Mouse (Mus musculus): ENCODE data around the gene 1700016K19Rik. TPM values are rescaled to one million over a fixed set of nuclear protein-coding genes. Genes with fewer than 3 reads are reported as not detected.
A peak's percentile ranks its signal among the peaks of the same experiment; 100 is the strongest.

1700016K19Rik gene
- 0.93 and 1.7 TPM in 2 replicates for polyA plus RNA-seq (2015; fragmentation: Nextera tagmentation; extraction: Ambion mirVana)

DNA sequence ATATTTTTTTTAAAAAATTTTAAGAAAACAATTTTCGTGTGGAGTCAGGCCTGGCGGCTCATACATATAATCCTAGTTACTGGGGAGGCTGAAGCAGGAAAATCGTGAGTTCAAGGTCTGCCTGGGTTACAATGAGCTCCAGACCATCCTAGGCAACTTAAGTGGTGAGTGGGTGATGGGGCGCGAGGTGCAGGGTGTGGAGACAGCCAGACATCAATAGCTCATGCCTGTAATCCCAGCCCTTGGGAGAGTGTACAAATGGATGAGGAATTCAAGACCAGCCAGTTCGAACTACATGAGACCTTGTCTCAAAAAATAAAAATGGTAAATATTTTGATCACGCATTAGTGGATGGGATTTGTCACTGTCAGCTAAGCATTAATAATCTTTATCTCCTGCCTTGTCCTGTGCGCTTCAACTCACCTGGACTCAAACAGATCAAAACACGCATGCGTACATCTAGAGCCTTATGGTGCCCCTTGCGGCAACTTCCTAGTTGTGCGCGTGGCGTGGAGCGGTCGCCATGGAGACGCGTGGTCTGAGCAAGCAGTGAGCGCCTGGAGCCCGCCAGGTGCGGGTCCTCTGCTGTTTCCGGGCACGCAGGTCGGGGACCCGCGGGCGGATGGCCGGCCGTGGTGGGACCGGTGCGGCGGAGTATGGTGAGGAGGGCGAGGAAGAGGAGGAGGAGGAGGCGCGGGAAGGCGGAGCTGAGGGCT is at the start of gene 1700016K19Rik:
Gene 1700016K19Rik, plus strand, starts transcription at position 473 of the 716 bp plus-strand sequence.
- ATAC-seq (replicated peaks; ENCODE audit: extremely low read depth, insufficient read depth, low FRiP score): peak; percentile 69
- peak within 1 kb of the TSS; percentile 96 for H3K4me2 ChIP-seq (ENCODE audit: low read depth, low read length)
- no peaks in the 10 kb centered on the region for H3K36me3 ChIP-seq (ENCODE audit: control insufficient read depth, insufficient read depth)
- H3K27ac ChIP-seq (ENCODE audit: low read length): no peak within 1 kb of the TSS
- H3K4me1 ChIP-seq (ENCODE audit: control insufficient read depth, insufficient read depth, low read length): peaks cover 3% of the 10 kb centered on the region; the same call in 1 of the 2 replicates
- no peaks in the 10 kb centered on the region for H3K9me3 ChIP-seq (replicated peaks; ENCODE audit: control insufficient read depth, low read length)
- WGBS: 11% methylated on average over 36 of the region's 36 CpGs
- peaks cover 5% of the 10 kb centered on the region; the same call in 1 of the 2 replicates for H3K27me3 ChIP-seq (ENCODE audit: control insufficient read depth, insufficient read depth, low read length)
- peak within 1 kb of the TSS; percentile 73 for H3K4me3 ChIP-seq (ENCODE audit: low read length)
- peak within 1 kb of the TSS; percentile 61 for H3K9ac ChIP-seq (ENCODE audit: low read length)

DNA sequence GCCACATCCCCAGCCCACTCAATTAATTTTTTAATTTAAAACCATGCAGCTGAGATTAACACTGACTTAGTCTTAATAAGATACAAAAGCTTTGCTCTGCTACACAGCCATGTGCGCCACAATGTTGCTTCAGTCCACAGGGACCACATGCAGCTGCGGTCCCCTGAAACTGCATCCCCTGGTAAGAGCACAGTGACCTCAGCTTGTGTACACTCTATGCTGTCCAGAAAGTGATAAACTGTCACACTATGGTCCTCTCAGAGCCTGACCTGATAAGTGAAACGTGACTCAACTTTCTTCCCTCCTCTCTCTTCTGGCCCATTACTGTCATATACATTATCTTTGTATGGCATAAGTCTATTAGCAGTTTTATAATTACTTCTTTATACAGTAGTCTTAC is 49.3 kb upstream of the 1700016K19Rik start:
- 67% methylated on average over 3 of the region's 3 CpGs for WGBS
- Histone ChIP-seq H3K4me1 (ENCODE audit: control insufficient read depth, insufficient read depth, low read length) (peaks cover 21% of the 10 kb centered on the region), H3K9me3 (replicated peaks; ENCODE audit: control insufficient read depth, low read length) (no peaks in the 10 kb centered on the region), H3K27ac (ENCODE audit: low read length) (no peak overlapping the region), H3K4me2 (ENCODE audit: low read depth, low read length) (no peak overlapping the region), H3K4me3 (ENCODE audit: low read length) (no peak overlapping the region), H3K9ac (ENCODE audit: low read length) (no peak overlapping the region), H3K27me3 (ENCODE audit: control insufficient read depth, insufficient read depth, low read length) (no peaks in the 10 kb centered on the region), H3K36me3 (ENCODE audit: control insufficient read depth, insufficient read depth) (no peaks in the 10 kb centered on the region)
- no peak for ATAC-seq (replicated peaks; ENCODE audit: extremely low read depth, insufficient read depth, low FRiP score)

DNA sequence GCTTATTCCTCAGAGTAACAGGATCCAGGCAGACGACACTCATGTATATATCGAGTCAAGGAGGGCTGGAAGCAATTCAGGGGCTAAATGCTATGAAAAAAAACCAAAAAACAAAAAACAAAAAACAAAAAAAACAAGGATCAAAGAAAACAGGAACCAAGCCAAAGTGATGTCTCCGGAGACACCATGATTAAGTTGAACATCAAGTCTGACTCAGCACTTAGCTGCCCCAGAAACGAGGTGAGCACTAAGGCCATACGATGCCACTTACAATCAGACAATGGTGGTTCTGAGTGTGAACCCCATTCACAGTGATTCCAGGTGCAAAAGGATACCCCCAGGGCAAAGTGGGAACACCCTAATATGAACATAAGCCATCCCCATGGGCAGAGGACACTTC is 47.8 kb upstream of the 1700016K19Rik start:
- peaks cover 10% of the 10 kb centered on the region for H3K4me1 ChIP-seq (ENCODE audit: control insufficient read depth, insufficient read depth, low read length)
- H3K9ac ChIP-seq (ENCODE audit: low read length): no peak overlapping the region
- ATAC-seq (replicated peaks; ENCODE audit: extremely low read depth, insufficient read depth, low FRiP score): no peak
- no peak overlapping the region for H3K4me3 ChIP-seq (ENCODE audit: low read length)
- H3K9me3 ChIP-seq (replicated peaks; ENCODE audit: control insufficient read depth, low read length): no peaks in the 10 kb centered on the region
- 73% methylated on average over 5 of the region's 5 CpGs for WGBS
- H3K27ac ChIP-seq (ENCODE audit: low read length): no peak overlapping the region
- no peak overlapping the region for H3K4me2 ChIP-seq (ENCODE audit: low read depth, low read length)
- H3K36me3 ChIP-seq (ENCODE audit: control insufficient read depth, insufficient read depth): no peaks in the 10 kb centered on the region
- no peaks in the 10 kb centered on the region for H3K27me3 ChIP-seq (ENCODE audit: control insufficient read depth, insufficient read depth, low read length)

DNA sequence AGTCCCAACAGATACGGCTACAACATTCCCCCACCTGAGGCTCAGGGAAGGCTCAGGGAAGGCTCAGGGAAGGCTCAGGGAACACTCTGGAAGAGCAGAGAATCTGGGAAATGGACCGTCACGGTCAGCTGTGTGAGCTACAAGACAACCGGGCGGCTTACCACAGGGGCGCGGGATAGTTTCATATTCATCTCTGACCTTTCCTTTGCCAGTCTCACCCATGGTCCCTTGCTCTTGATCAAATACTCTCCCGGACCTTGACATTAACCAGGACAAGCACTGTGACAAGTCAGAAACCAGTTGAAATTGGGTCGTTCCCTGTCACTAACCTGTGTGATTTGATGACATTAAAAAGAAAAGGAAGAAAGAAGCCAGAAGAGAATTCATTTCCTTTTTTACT is 44.8 kb upstream of the 1700016K19Rik start:
- no peaks in the 10 kb centered on the region for H3K4me1 ChIP-seq (ENCODE audit: control insufficient read depth, insufficient read depth, low read length)
- no peak overlapping the region for H3K4me2 ChIP-seq (ENCODE audit: low read depth, low read length)
- H3K36me3 ChIP-seq (ENCODE audit: control insufficient read depth, insufficient read depth): no peaks in the 10 kb centered on the region
- no peak overlapping the region for H3K4me3 ChIP-seq (ENCODE audit: low read length)
- no peaks in the 10 kb centered on the region for H3K9me3 ChIP-seq (replicated peaks; ENCODE audit: control insufficient read depth, low read length)
- H3K27ac ChIP-seq (ENCODE audit: low read length): no peak overlapping the region
- no peak overlapping the region for H3K9ac ChIP-seq (ENCODE audit: low read length)
- 80% methylated on average over 9 of the region's 9 CpGs for WGBS
- H3K27me3 ChIP-seq (ENCODE audit: control insufficient read depth, insufficient read depth, low read length): no peaks in the 10 kb centered on the region
- no peak for ATAC-seq (replicated peaks; ENCODE audit: extremely low read depth, insufficient read depth, low FRiP score)

DNA sequence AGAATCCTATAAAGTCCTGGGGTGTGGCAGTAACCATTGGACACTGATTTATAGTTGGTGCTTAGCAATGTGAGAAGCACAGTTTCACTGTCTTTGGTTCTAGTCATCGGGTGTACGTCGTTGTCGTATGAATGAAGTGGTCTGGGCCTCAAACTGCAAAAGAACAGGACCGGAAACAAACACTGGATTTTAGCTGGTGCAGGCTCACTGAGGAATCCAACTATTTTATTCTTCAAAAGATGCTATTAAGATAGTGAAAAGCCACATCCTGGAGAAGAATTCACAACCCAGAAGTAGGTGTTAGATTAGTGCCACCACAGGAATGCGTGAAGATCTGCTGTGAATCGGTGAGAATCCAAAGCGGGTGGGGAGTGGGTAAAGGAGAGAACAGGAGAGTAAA is 43.1 kb upstream of the 1700016K19Rik start:
- Histone ChIP-seq H3K36me3 (ENCODE audit: control insufficient read depth, insufficient read depth) (no peaks in the 10 kb centered on the region), H3K27me3 (ENCODE audit: control insufficient read depth, insufficient read depth, low read length) (no peaks in the 10 kb centered on the region), H3K4me3 (ENCODE audit: low read length) (no peak overlapping the region), H3K27ac (ENCODE audit: low read length) (no peak overlapping the region), H3K9ac (ENCODE audit: low read length) (no peak overlapping the region), H3K4me2 (ENCODE audit: low read depth, low read length) (no peak overlapping the region), H3K9me3 (replicated peaks; ENCODE audit: control insufficient read depth, low read length) (no peaks in the 10 kb centered on the region), H3K4me1 (ENCODE audit: control insufficient read depth, insufficient read depth, low read length) (no peaks in the 10 kb centered on the region)
- WGBS: 69% methylated on average over 8 of the region's 8 CpGs
- ATAC-seq (replicated peaks; ENCODE audit: extremely low read depth, insufficient read depth, low FRiP score): no peak

DNA sequence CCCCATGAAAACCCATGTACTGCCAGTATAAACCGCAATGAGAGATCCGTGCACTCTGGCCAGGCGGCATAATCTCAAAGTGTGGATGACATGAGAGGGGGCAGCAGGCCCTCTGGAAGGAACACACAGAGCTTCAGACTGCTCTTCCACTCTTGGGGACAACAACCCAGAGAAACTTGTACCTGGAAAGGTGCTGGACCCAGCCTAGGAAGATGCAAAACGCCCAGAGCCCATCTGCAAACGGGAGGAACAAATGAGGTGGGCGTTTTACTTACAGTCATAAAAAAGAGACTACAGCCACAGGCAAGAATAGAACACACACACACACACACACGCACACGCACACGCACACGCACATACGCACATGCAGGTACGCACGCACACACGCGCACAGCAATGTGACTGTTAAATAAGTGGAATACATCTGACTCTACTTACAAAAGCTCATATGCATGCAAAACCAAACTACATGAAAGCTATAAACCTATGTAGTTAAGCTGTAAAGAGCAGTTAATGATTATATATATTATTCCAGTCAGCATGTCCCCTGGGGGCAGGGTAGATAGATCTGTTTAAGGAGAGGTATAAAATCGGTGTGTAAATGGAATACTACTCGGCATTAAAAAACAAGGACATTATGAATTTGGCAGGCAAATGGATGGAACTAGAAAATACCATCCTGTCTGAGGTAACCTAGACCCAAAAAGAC is 42.4 kb upstream of the 1700016K19Rik start:
- Histone ChIP-seq H3K27ac (ENCODE audit: low read length) (no peak overlapping the region), H3K4me1 (ENCODE audit: control insufficient read depth, insufficient read depth, low read length) (no peaks in the 10 kb centered on the region), H3K27me3 (ENCODE audit: control insufficient read depth, insufficient read depth, low read length) (no peaks in the 10 kb centered on the region), H3K4me2 (ENCODE audit: low read depth, low read length) (no peak overlapping the region), H3K9ac (ENCODE audit: low read length) (no peak overlapping the region), H3K4me3 (ENCODE audit: low read length) (no peak overlapping the region), H3K36me3 (ENCODE audit: control insufficient read depth, insufficient read depth) (no peaks in the 10 kb centered on the region), H3K9me3 (replicated peaks; ENCODE audit: control insufficient read depth, low read length) (no peaks in the 10 kb centered on the region)
- no peak for ATAC-seq (replicated peaks; ENCODE audit: extremely low read depth, insufficient read depth, low FRiP score)
- WGBS: 88% methylated on average over 17 of the region's 17 CpGs

DNA sequence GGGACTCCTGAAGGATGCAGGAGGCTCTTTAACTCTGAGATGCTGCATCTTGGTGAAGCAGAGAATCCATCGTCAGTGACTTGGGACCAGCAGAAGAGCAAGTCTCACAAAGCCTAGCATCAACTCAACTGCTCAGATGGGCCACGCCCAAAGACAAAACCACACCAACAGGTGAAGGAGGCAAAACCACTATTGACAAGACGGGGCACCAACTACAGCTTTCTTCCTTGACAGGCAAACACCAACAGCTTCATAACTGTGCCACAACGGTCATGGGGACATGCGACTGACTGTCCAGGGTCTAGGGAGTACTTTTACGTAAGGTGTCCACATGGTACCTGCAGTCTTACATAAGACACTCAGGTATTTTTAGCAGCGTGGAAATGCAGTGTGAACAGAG is 37.9 kb upstream of the 1700016K19Rik start:
- H3K4me3 ChIP-seq (ENCODE audit: low read length): no peak overlapping the region
- H3K27ac ChIP-seq (ENCODE audit: low read length): no peak overlapping the region
- H3K4me1 ChIP-seq (ENCODE audit: control insufficient read depth, insufficient read depth, low read length): peaks cover 8% of the 10 kb centered on the region
- H3K9me3 ChIP-seq (replicated peaks; ENCODE audit: control insufficient read depth, low read length): no peaks in the 10 kb centered on the region
- WGBS: 67% methylated on average over 7 of the region's 7 CpGs
- no peak overlapping the region for H3K9ac ChIP-seq (ENCODE audit: low read length)
- no peak overlapping the region for H3K4me2 ChIP-seq (ENCODE audit: low read depth, low read length)
- H3K36me3 ChIP-seq (ENCODE audit: control insufficient read depth, insufficient read depth): no peaks in the 10 kb centered on the region
- ATAC-seq (replicated peaks; ENCODE audit: extremely low read depth, insufficient read depth, low FRiP score): no peak
- H3K27me3 ChIP-seq (ENCODE audit: control insufficient read depth, insufficient read depth, low read length): peaks cover 9% of the 10 kb centered on the region

DNA sequence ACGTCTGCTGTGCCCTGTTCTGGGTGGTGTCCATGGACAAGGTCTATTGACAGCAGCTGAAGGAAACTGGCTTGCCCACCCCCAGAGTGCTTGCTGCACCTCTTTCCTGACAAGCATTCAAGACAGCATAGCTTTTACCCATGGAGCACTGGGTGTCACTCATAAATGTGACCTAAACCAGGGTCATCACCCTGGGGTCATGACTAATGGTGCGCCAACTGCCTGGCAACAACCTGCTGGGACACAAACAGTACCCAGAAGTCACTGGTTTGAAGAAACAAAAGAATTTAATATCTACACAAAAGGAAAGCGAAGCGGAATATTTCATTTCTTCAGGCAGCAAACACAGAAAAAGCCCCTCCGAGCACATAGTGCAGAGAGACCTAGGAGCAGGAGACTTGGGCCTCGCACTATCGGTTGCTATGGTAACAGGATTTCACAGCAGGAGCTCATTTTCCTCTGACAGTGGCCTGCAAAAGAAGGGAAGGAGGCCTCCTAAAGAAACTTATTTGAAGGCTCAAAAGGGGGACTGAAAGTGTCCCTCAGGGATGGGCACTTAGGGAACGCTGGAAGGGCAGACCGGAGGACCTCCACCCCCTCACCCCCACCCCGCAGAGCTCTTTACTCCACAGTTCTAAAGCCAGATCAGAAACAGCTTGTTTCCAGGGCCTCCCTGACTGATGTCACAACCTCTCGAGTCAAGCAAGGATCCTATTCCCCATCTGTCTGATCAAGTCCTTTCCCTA is 35.8 kb upstream of the 1700016K19Rik start:
- no peaks in the 10 kb centered on the region for H3K9me3 ChIP-seq (replicated peaks; ENCODE audit: control insufficient read depth, low read length)
- H3K4me2 ChIP-seq (ENCODE audit: low read depth, low read length): no peak overlapping the region
- peaks cover 21% of the 10 kb centered on the region for H3K27me3 ChIP-seq (ENCODE audit: control insufficient read depth, insufficient read depth, low read length)
- H3K4me3 ChIP-seq (ENCODE audit: low read length): no peak overlapping the region
- H3K4me1 ChIP-seq (ENCODE audit: control insufficient read depth, insufficient read depth, low read length): peaks cover 8% of the 10 kb centered on the region
- no peak for ATAC-seq (replicated peaks; ENCODE audit: extremely low read depth, insufficient read depth, low FRiP score)
- H3K36me3 ChIP-seq (ENCODE audit: control insufficient read depth, insufficient read depth): no peaks in the 10 kb centered on the region
- H3K9ac ChIP-seq (ENCODE audit: low read length): no peak overlapping the region
- WGBS: 44% methylated on average over 11 of the region's 11 CpGs
- H3K27ac ChIP-seq (ENCODE audit: low read length): no peak overlapping the region

DNA sequence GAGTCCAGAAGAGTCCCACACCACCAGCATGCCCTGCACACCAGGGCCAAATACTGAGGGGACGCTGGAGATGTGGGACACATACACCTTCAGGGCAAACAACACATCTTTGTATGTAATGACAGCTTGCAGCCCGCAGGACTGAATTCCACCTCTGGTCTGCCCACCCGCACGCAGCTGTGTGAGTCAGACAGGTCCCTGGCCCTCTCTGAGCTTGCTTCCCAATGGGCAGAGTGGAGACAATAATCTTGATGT is 35.3 kb upstream of the 1700016K19Rik start:
- H3K9ac ChIP-seq (ENCODE audit: low read length): no peak overlapping the region

More for the DNA sequence above, 35.3 kb upstream of the 1700016K19Rik start:
- H3K27me3 ChIP-seq (ENCODE audit: control insufficient read depth, insufficient read depth, low read length): peaks cover 22% of the 10 kb centered on the region
- no peaks in the 10 kb centered on the region for H3K9me3 ChIP-seq (replicated peaks; ENCODE audit: control insufficient read depth, low read length)
- H3K36me3 ChIP-seq (ENCODE audit: control insufficient read depth, insufficient read depth): no peaks in the 10 kb centered on the region
- no peak overlapping the region for H3K4me3 ChIP-seq (ENCODE audit: low read length)
- no peak overlapping the region for H3K27ac ChIP-seq (ENCODE audit: low read length)
- 65% methylated on average over 4 of the region's 4 CpGs for WGBS
- H3K4me1 ChIP-seq (ENCODE audit: control insufficient read depth, insufficient read depth, low read length): peaks cover 8% of the 10 kb centered on the region
- no peak overlapping the region for H3K4me2 ChIP-seq (ENCODE audit: low read depth, low read length)
- ATAC-seq (replicated peaks; ENCODE audit: extremely low read depth, insufficient read depth, low FRiP score): no peak
